Mouse (Mus musculus): ENCODE results near the gene Atoh8. TPM values are rescaled to one million over a fixed set of nuclear protein-coding genes. Genes with fewer than 3 reads are reported as not detected.

Atoh8 gene
- polyA plus RNA-seq, 1 experiment, result 1.9 TPM

DNA sequence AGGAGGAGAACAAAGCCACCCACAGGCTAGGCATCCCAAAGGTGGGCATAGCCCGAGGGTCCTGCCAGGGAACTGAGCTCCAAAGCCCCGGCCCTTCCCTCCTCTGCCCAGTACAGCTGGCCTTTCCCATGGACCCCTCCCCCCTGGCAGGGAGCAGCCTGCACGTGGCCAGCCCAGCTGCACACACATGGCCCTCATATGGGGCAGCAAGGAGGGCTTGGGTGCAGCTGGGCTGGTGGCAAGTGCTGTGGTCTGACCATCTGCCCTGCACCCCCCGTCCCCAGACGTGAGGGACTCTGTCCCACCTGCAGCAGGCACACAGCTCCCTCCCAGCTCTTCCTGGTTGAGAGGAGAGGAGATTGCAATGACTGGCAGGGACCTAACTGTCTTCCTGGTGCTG is 4.5 kb downstream of the Atoh8 start:
- 41% methylated on average over 5 of the region's 5 CpGs for WGBS
- no peaks in the 10 kb centered on the region for H3K4me1 ChIP-seq (ENCODE audit: control insufficient read depth, insufficient read depth, low read length)
- TF ChIP-seq CTCF (IDR thresholded peaks at IDR 0.05; ENCODE audit: control insufficient read depth, insufficient read depth, low read length), result no peak
- TF ChIP-seq POLR2A (IDR thresholded peaks at IDR 0.05; ENCODE audit: borderline replicate concordance, control insufficient read depth, low read depth, low read length), result no peak
- no peak overlapping the region for H3K27ac ChIP-seq (ENCODE audit: control insufficient read depth, insufficient read depth, low read depth, low read length, poor library complexity)
- H3K4me3 ChIP-seq (replicated peaks; ENCODE audit: control insufficient read depth, low read depth, low read length), result no peak overlapping the region

DNA sequence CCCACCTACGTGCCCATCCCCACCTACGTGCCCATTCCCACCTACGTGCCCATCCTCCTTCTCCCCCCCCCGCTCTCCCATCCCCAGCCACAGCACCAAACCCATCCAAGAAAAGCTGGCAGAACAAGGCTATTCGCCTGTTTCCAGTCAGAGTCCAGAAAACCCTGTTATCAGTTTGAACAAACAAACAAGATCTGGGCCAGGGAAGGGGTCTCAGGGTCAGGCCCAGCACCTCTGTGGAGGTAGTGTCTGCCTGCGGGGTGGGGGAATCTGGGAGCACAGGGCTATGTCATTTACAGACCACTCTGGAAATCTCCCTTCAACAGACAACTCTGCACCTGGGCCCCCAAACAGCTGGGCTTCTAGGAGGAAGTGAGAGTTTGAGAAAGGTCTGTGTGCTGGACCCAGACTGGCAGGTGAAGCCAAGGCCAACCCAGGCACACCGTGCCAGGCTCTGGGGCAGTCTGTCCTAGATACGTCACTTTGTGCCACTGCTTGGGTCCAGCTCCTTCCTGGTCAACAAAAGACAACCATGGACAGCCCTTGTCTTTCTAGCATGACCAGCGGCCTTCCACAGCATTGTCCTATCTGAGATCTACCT is 7.6 kb downstream of the Atoh8 start:
- TF ChIP-seq POLR2A (IDR thresholded peaks at IDR 0.05; ENCODE audit: borderline replicate concordance, control insufficient read depth, low read depth, low read length) (no peak), CTCF (IDR thresholded peaks at IDR 0.05; ENCODE audit: control insufficient read depth, insufficient read depth, low read length) (no peak)
- 73% methylated on average over 9 of the region's 9 CpGs for WGBS
- Histone ChIP-seq H3K4me3 (replicated peaks; ENCODE audit: control insufficient read depth, low read depth, low read length) (no peak overlapping the region), H3K27ac (ENCODE audit: control insufficient read depth, insufficient read depth, low read depth, low read length, poor library complexity) (no peak overlapping the region), H3K4me1 (ENCODE audit: control insufficient read depth, insufficient read depth, low read length) (no peaks in the 10 kb centered on the region)

DNA sequence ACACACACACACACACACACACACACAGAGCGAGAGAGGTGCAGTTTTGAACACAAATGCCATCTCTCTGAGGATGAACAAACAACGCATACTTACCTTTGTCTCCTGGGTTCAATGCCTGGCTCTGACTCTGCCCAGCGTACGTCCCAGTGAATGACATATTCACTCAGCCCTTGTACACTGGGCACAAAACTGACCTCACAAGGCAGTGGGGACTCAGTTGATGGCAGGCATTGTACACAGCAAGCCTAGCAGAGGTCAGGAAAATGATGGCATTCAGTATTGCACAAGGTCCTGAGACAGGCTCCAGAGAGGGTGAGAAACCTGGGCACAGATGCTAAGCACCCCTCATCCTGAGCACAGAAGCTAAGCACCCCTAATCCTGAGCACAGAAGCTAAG is 8.4 kb downstream of the Atoh8 start:
- 85% methylated on average over 4 of the region's 4 CpGs for WGBS
- H3K4me1 ChIP-seq (ENCODE audit: control insufficient read depth, insufficient read depth, low read length), result no peaks in the 10 kb centered on the region
- TF ChIP-seq CTCF (IDR thresholded peaks at IDR 0.05; ENCODE audit: control insufficient read depth, insufficient read depth, low read length), result no peak
- no peak for TF ChIP-seq POLR2A (IDR thresholded peaks at IDR 0.05; ENCODE audit: borderline replicate concordance, control insufficient read depth, low read depth, low read length)

DNA sequence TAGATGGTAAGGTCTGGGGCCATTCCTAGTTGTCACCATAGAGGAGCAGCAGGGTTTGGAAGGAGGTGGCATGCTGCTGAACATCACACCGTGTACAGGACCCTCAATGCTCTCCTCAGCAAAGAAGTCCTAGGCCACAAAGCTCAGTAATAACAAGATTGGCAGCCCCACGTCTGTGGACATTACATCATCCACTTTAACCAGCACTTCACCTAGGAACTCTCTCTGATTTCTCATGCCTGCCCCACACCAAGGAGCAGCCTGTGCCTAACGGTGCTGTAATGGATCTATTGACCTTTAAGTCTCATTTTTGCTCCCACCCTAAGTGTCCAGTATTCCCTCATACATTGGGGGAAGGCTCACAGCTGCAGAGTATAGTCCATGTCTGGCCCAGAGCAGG is 9.7 kb downstream of the Atoh8 start:
- no peak for TF ChIP-seq CTCF (IDR thresholded peaks at IDR 0.05; ENCODE audit: control insufficient read depth, insufficient read depth, low read length)
- TF ChIP-seq POLR2A (IDR thresholded peaks at IDR 0.05; ENCODE audit: borderline replicate concordance, control insufficient read depth, low read depth, low read length), result no peak
- 65% methylated on average over 3 of the region's 3 CpGs for WGBS

More for the DNA sequence above, 8.4 kb downstream of the Atoh8 start:
- Histone ChIP-seq H3K27ac (ENCODE audit: control insufficient read depth, insufficient read depth, low read depth, low read length, poor library complexity) (no peak overlapping the region), H3K4me3 (replicated peaks; ENCODE audit: control insufficient read depth, low read depth, low read length) (no peak overlapping the region)

DNA sequence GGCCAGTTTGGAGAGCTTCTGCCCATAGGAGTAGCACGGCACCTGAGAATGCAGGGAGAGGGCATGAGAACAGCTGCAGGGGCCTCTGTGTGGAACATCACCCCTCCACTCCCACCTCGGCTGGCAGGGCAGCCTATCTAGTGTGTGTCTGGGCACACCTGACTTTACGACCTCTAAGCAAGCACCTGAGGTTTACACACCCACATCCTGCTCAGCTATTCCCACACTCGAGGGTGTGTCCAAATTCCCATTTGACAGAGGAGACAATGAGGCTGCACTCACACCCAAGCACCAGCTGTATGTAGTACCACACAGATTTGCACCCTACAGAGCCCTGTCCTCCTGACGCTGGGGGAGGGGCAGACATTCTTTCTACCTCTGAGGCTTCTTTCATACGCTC is 11.5 kb downstream of the Atoh8 start:
- TF ChIP-seq POLR2A (IDR thresholded peaks at IDR 0.05; ENCODE audit: borderline replicate concordance, control insufficient read depth, low read depth, low read length) (no peak), CTCF (IDR thresholded peaks at IDR 0.05; ENCODE audit: control insufficient read depth, insufficient read depth, low read length) (no peak)
- Histone ChIP-seq H3K4me3 (replicated peaks; ENCODE audit: control insufficient read depth, low read depth, low read length) (no peak overlapping the region), H3K27ac (ENCODE audit: control insufficient read depth, insufficient read depth, low read depth, low read length, poor library complexity) (no peak overlapping the region), H3K4me1 (ENCODE audit: control insufficient read depth, insufficient read depth, low read length) (no peaks in the 10 kb centered on the region)
- 66% methylated on average over 6 of the region's 6 CpGs for WGBS

More for the DNA sequence above, 9.7 kb downstream of the Atoh8 start:
- Histone ChIP-seq H3K27ac (ENCODE audit: control insufficient read depth, insufficient read depth, low read depth, low read length, poor library complexity) (no peak overlapping the region), H3K4me1 (ENCODE audit: control insufficient read depth, insufficient read depth, low read length) (no peaks in the 10 kb centered on the region), H3K4me3 (replicated peaks; ENCODE audit: control insufficient read depth, low read depth, low read length) (no peak overlapping the region)

DNA sequence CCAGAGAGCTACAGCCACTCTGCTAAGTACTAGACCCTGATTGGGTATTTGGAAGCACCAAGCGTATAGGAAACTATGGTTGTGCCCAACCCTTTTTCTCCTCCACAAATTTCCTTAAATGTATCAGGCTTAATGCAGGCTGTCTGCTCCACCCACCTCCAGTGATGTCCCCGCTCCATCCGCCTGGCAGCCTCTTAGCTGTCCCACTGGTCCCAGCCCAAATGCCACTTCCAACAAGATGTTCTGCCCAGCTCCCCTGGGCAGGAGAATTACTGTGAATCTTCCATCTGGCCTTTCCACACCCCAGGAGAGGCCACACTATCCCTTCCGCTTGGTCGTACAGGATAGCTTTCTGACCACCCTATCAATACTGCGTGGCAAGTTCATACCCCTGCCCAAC is 12.5 kb downstream of the Atoh8 start:
- TF ChIP-seq POLR2A (IDR thresholded peaks at IDR 0.05; ENCODE audit: borderline replicate concordance, control insufficient read depth, low read depth, low read length), result no peak
- TF ChIP-seq CTCF (IDR thresholded peaks at IDR 0.05; ENCODE audit: control insufficient read depth, insufficient read depth, low read length), result no peak
- WGBS, result 87% methylated on average over 6 of the region's 6 CpGs
- Histone ChIP-seq H3K4me3 (replicated peaks; ENCODE audit: control insufficient read depth, low read depth, low read length) (no peak overlapping the region), H3K27ac (ENCODE audit: control insufficient read depth, insufficient read depth, low read depth, low read length, poor library complexity) (no peak overlapping the region), H3K4me1 (ENCODE audit: control insufficient read depth, insufficient read depth, low read length) (no peaks in the 10 kb centered on the region)

DNA sequence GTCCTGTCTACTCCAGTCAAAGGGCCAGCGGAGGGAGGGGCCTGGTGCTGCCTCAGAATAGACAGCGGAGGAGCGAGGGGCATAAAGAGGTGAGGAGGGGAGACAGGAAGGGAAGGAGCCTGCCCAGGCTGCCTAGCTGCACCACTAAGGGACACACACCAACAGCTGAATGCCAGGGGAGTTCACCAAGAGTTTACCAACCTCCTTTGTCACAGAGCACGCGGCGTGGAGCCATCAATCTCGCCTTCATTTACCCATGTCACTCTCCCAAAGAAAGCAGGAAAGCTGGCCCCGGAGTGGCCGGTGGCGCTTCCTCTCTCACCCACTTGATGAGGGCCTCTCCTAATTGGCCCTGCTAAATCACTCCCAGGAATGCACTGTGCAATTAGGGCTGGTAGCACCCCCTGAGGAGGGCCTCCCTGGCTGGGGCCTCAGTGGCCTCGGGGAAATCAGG is 13.1 kb downstream of the Atoh8 start:
- H3K27ac ChIP-seq (ENCODE audit: control insufficient read depth, insufficient read depth, low read depth, low read length, poor library complexity), result no peak overlapping the region
- H3K4me3 ChIP-seq (replicated peaks; ENCODE audit: control insufficient read depth, low read depth, low read length), result no peak overlapping the region
- no peaks in the 10 kb centered on the region for H3K4me1 ChIP-seq (ENCODE audit: control insufficient read depth, insufficient read depth, low read length)
- no peak for TF ChIP-seq CTCF (IDR thresholded peaks at IDR 0.05; ENCODE audit: control insufficient read depth, insufficient read depth, low read length)
- no peak for TF ChIP-seq POLR2A (IDR thresholded peaks at IDR 0.05; ENCODE audit: borderline replicate concordance, control insufficient read depth, low read depth, low read length)
- 18% methylated on average over 11 of the region's 11 CpGs for WGBS

DNA sequence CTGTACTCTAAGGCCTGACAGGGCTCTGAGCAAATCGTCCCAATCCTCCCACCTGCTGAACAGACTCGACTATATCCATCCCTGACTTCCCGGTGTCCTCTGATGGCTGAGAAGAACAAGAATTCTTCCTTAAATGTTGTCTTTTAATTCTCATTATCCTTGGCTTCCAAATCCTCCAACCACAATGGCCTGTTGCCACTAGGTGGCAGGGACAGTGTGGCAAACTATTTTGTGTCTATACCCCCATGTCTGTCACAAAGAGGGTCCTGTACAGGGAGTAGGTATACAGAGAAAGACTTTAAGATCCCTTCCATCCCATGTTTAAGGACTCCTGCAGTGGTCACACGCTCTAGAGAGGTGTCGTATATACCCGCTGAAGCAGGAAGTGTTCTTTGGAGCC is 14.1 kb downstream of the Atoh8 start:
- WGBS, result 45% methylated on average over 6 of the region's 6 CpGs
- TF ChIP-seq CTCF (IDR thresholded peaks at IDR 0.05; ENCODE audit: control insufficient read depth, insufficient read depth, low read length) (no peak), POLR2A (IDR thresholded peaks at IDR 0.05; ENCODE audit: borderline replicate concordance, control insufficient read depth, low read depth, low read length) (no peak)
- Histone ChIP-seq H3K4me1 (ENCODE audit: control insufficient read depth, insufficient read depth, low read length) (no peaks in the 10 kb centered on the region), H3K27ac (ENCODE audit: control insufficient read depth, insufficient read depth, low read depth, low read length, poor library complexity) (no peak overlapping the region), H3K4me3 (replicated peaks; ENCODE audit: control insufficient read depth, low read depth, low read length) (no peak overlapping the region)

DNA sequence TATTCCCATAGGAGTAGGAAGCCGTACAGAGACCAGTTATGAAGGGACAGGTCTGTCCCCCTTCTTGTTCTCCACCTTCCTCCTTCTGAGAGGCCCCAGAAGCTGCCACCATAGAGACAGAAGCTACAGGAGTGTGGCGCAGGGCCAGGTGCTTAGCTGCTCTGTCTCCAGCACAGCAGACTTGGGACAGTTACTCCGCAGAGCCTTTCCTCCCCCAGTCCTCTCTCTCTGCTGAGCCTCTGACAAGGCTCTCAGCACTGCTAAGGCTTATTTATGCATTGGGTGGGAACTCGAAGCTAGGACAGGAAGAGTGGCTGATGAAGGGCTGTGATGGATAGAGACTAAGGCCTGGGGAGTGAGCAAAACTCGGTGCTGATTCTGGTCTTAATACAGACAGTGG is 15.8 kb downstream of the Atoh8 start:
- H3K4me1 ChIP-seq (ENCODE audit: control insufficient read depth, insufficient read depth, low read length), result no peaks in the 10 kb centered on the region
- 49% methylated on average over 5 of the region's 5 CpGs for WGBS
- H3K27ac ChIP-seq (ENCODE audit: control insufficient read depth, insufficient read depth, low read depth, low read length, poor library complexity), result no peak overlapping the region
- no peak overlapping the region for H3K4me3 ChIP-seq (replicated peaks; ENCODE audit: control insufficient read depth, low read depth, low read length)
- TF ChIP-seq POLR2A (IDR thresholded peaks at IDR 0.05; ENCODE audit: borderline replicate concordance, control insufficient read depth, low read depth, low read length) (no peak), CTCF (IDR thresholded peaks at IDR 0.05; ENCODE audit: control insufficient read depth, insufficient read depth, low read length) (no peak)

Data from bone marrow, adult 2 months (tissue).